Mouse (Mus musculus): ENCODE results near the gene Ccsap. TPM values are rescaled to one million over a fixed set of nuclear protein-coding genes. Genes with fewer than 3 reads are reported as not detected.
A peak's percentile ranks its signal among the peaks of the same experiment; 100 is the strongest.

The Ccsap gene
- polyA plus RNA-seq, 1 experiment from 2014 or later, result 3.8 TPM

- Histone ChIP-seq H3K27me3 (ENCODE audit: control insufficient read depth, insufficient read depth, low read depth, low read length) (0 out of 2 replicates have a peak, but pooled peaks cover 2% of the 10 kb centered on the region), H3K4me2 (ENCODE audit: low read length) (peak overlapping the region; percentile 46), H3K4me3 (ENCODE audit: low read depth, low read length) (peak overlapping the region; percentile 14; the same call in 1 of the 2 replicates), H3K27ac (ENCODE audit: low read length) (peak overlapping the region; percentile 79), H3K36me3 (ENCODE audit: control insufficient read depth, insufficient read depth, low read length) (no peaks in the 10 kb centered on the region), H3K9me3 (replicated peaks; ENCODE audit: control insufficient read depth, low read length, poor library complexity, severe bottlenecking) (no peaks in the 10 kb centered on the region), H3K4me1 (ENCODE audit: control insufficient read depth, insufficient read depth, low read length) (peaks cover 16% of the 10 kb centered on the region), H3K9ac (ENCODE audit: low read depth, low read length) (peak overlapping the region; percentile 52; the same call in 1 of the 2 replicates)
- 4% methylated on average over 12 of the region's 14 CpGs for WGBS
- ATAC-seq, result peak; percentile 89
These were observed 24.9 kb upstream of the Ccsap start for GRCm38 (mm10) chr8:123884721-123885565.

- H3K36me3 ChIP-seq (ENCODE audit: control insufficient read depth, insufficient read depth, low read length), result no peaks in the 10 kb centered on the region
- whole genome bisulfite sequencing, result 82% methylated on average over 4 of the region's 4 CpGs
- H3K27me3 ChIP-seq (ENCODE audit: control insufficient read depth, insufficient read depth, low read depth, low read length), result no peaks in the 10 kb centered on the region
- no peak overlapping the region for H3K27ac ChIP-seq (ENCODE audit: low read length)
- H3K4me3 ChIP-seq (ENCODE audit: low read depth, low read length), result no peak overlapping the region
- no peak overlapping the region for H3K4me2 ChIP-seq (ENCODE audit: low read length)
- H3K4me1 ChIP-seq (ENCODE audit: control insufficient read depth, insufficient read depth, low read length), result peaks cover 16% of the 10 kb centered on the region
- H3K9me3 ChIP-seq (replicated peaks; ENCODE audit: control insufficient read depth, low read length, poor library complexity, severe bottlenecking), result no peaks in the 10 kb centered on the region
- ATAC-seq, result no peak
- H3K9ac ChIP-seq (ENCODE audit: low read depth, low read length), result no peak overlapping the region
These were observed 23.1 kb upstream of the Ccsap start for GRCm38 (mm10) chr8:123883094-123883493.

GRCm38 (mm10) chr8:123882412-123882811, 22.4 kb upstream of the Ccsap start:
- no peaks in the 10 kb centered on the region for H3K9me3 ChIP-seq (replicated peaks; ENCODE audit: control insufficient read depth, low read length, poor library complexity, severe bottlenecking)
- H3K9ac ChIP-seq (ENCODE audit: low read depth, low read length), result no peak overlapping the region
- no peak overlapping the region for H3K4me3 ChIP-seq (ENCODE audit: low read depth, low read length)
- H3K27me3 ChIP-seq (ENCODE audit: control insufficient read depth, insufficient read depth, low read depth, low read length), result no peaks in the 10 kb centered on the region
- 84% methylated on average over 2 of the region's 2 CpGs for WGBS
- H3K4me2 ChIP-seq (ENCODE audit: low read length), result no peak overlapping the region
- H3K27ac ChIP-seq (ENCODE audit: low read length), result no peak overlapping the region
- no peaks in the 10 kb centered on the region for H3K36me3 ChIP-seq (ENCODE audit: control insufficient read depth, insufficient read depth, low read length)
- no peak for ATAC-seq
- peaks cover 16% of the 10 kb centered on the region for H3K4me1 ChIP-seq (ENCODE audit: control insufficient read depth, insufficient read depth, low read length)

- Histone ChIP-seq H3K4me1 (ENCODE audit: control insufficient read depth, insufficient read depth, low read length) (peaks cover 16% of the 10 kb centered on the region), H3K27me3 (ENCODE audit: control insufficient read depth, insufficient read depth, low read depth, low read length) (no peaks in the 10 kb centered on the region), H3K9me3 (replicated peaks; ENCODE audit: control insufficient read depth, low read length, poor library complexity, severe bottlenecking) (no peaks in the 10 kb centered on the region), H3K4me3 (ENCODE audit: low read depth, low read length) (no peak overlapping the region), H3K27ac (ENCODE audit: low read length) (no peak overlapping the region), H3K4me2 (ENCODE audit: low read length) (no peak overlapping the region), H3K36me3 (ENCODE audit: control insufficient read depth, insufficient read depth, low read length) (no peaks in the 10 kb centered on the region), H3K9ac (ENCODE audit: low read depth, low read length) (no peak overlapping the region)
- no peak for ATAC-seq
- WGBS, result 60% methylated on average over 4 of the region's 4 CpGs
These were observed 20.9 kb upstream of the Ccsap start for GRCm38 (mm10) chr8:123880821-123881350.

- H3K9me3 ChIP-seq (replicated peaks; ENCODE audit: control insufficient read depth, low read length, poor library complexity, severe bottlenecking), result no peaks in the 10 kb centered on the region
- ATAC-seq, result no peak
- H3K4me1 ChIP-seq (ENCODE audit: control insufficient read depth, insufficient read depth, low read length), result peaks cover 16% of the 10 kb centered on the region
- H3K4me2 ChIP-seq (ENCODE audit: low read length), result no peak overlapping the region
- no peaks in the 10 kb centered on the region for H3K36me3 ChIP-seq (ENCODE audit: control insufficient read depth, insufficient read depth, low read length)
- H3K27me3 ChIP-seq (ENCODE audit: control insufficient read depth, insufficient read depth, low read depth, low read length), result no peaks in the 10 kb centered on the region
- WGBS, result 70% methylated on average over 10 of the region's 10 CpGs
- H3K27ac ChIP-seq (ENCODE audit: low read length), result no peak overlapping the region
- no peak overlapping the region for H3K9ac ChIP-seq (ENCODE audit: low read depth, low read length)
- no peak overlapping the region for H3K4me3 ChIP-seq (ENCODE audit: low read depth, low read length)
These were observed 20.3 kb upstream of the Ccsap start for GRCm38 (mm10) chr8:123880271-123880670.

GRCm38 (mm10) chr8:123877865-123878264, 17.9 kb upstream of the Ccsap start:
- Histone ChIP-seq H3K36me3 (ENCODE audit: control insufficient read depth, insufficient read depth, low read length) (no peaks in the 10 kb centered on the region), H3K4me3 (ENCODE audit: low read depth, low read length) (no peak overlapping the region), H3K27me3 (ENCODE audit: control insufficient read depth, insufficient read depth, low read depth, low read length) (no peaks in the 10 kb centered on the region), H3K27ac (ENCODE audit: low read length) (no peak overlapping the region), H3K9me3 (replicated peaks; ENCODE audit: control insufficient read depth, low read length, poor library complexity, severe bottlenecking) (no peaks in the 10 kb centered on the region), H3K4me1 (ENCODE audit: control insufficient read depth, insufficient read depth, low read length) (no peaks in the 10 kb centered on the region), H3K4me2 (ENCODE audit: low read length) (no peak overlapping the region), H3K9ac (ENCODE audit: low read depth, low read length) (no peak overlapping the region)
- ATAC-seq, result no peak
- 80% methylated on average over 2 of the region's 2 CpGs for whole genome bisulfite sequencing

DNA sequence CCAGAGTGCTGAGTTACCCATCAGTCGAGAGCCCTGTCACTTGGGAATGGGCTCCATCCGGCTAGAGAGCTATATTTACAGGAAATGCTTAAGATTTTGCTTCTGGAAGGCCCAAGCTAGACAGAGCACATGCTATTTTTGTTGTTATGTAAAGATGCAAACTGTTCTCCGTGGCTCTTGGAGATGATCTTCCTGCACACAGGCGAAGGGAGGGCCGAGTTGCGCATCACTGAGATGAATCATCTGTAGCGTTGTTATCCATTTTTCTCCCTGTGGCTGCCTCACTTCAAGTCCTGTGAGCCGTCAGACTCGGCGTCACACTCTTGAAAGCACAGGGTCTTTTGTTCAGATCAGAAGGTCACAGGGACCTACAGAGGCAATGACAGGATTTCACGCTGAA, 14.3 kb upstream of the Ccsap start:
- no peak for ATAC-seq
- Histone ChIP-seq H3K4me3 (ENCODE audit: low read depth, low read length) (no peak overlapping the region), H3K4me1 (ENCODE audit: control insufficient read depth, insufficient read depth, low read length) (no peaks in the 10 kb centered on the region), H3K9me3 (replicated peaks; ENCODE audit: control insufficient read depth, low read length, poor library complexity, severe bottlenecking) (no peaks in the 10 kb centered on the region), H3K36me3 (ENCODE audit: control insufficient read depth, insufficient read depth, low read length) (no peaks in the 10 kb centered on the region), H3K4me2 (ENCODE audit: low read length) (no peak overlapping the region), H3K27ac (ENCODE audit: low read length) (no peak overlapping the region), H3K27me3 (ENCODE audit: control insufficient read depth, insufficient read depth, low read depth, low read length) (no peaks in the 10 kb centered on the region), H3K9ac (ENCODE audit: low read depth, low read length) (no peak overlapping the region)
- WGBS, result 76% methylated on average over 11 of the region's 11 CpGs

DNA sequence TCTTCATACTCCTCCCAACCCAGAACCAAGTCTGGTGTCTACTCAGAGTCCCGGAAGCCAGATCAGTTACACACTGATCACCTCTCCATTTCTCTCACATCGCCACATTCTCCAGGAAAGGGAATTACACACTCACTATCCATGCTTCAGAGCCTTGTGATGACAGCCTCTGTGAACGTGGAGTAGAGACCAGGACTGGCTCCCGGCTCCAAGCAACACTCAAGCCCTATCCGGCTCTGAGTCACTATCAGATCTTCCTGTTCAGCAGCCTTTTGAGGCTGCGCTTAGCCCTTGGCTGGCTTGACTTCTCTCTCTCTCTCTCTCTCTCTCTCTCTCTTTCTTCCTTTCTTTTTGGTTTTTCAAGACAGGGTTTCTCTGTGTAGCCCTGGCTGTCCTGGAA, 13.4 kb upstream of the Ccsap start:
- Histone ChIP-seq H3K9ac (ENCODE audit: low read depth, low read length) (no peak overlapping the region), H3K4me1 (ENCODE audit: control insufficient read depth, insufficient read depth, low read length) (no peaks in the 10 kb centered on the region), H3K4me2 (ENCODE audit: low read length) (no peak overlapping the region), H3K4me3 (ENCODE audit: low read depth, low read length) (no peak overlapping the region), H3K36me3 (ENCODE audit: control insufficient read depth, insufficient read depth, low read length) (no peaks in the 10 kb centered on the region), H3K27ac (ENCODE audit: low read length) (no peak overlapping the region), H3K27me3 (ENCODE audit: control insufficient read depth, insufficient read depth, low read depth, low read length) (no peaks in the 10 kb centered on the region), H3K9me3 (replicated peaks; ENCODE audit: control insufficient read depth, low read length, poor library complexity, severe bottlenecking) (no peaks in the 10 kb centered on the region)
- WGBS, result 89% methylated on average over 6 of the region's 6 CpGs
- no peak for ATAC-seq

DNA sequence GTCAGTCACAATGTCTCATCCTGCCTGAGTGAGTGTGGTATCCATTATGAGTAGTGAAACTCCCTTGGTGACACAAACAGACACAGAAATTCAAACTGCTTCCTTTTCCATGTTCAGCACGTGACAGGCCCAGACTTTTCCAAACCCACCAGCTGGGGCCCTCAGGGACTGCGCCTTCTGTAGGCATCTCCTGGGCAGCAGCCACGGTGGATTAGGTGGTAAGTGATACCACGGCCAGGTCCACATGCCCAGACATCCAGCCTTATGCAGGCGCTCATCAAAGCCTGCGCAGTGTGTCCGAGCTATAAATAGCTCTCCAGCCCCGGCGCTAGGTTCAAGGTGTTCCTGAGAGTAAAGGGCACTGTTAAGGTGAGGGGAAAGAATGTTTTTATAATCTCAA, 12.0 kb upstream of the Ccsap start:
- Histone ChIP-seq H3K4me2 (ENCODE audit: low read length) (no peak overlapping the region), H3K9ac (ENCODE audit: low read depth, low read length) (no peak overlapping the region), H3K4me3 (ENCODE audit: low read depth, low read length) (no peak overlapping the region), H3K27ac (ENCODE audit: low read length) (no peak overlapping the region), H3K9me3 (replicated peaks; ENCODE audit: control insufficient read depth, low read length, poor library complexity, severe bottlenecking) (no peaks in the 10 kb centered on the region), H3K36me3 (ENCODE audit: control insufficient read depth, insufficient read depth, low read length) (no peaks in the 10 kb centered on the region), H3K4me1 (ENCODE audit: control insufficient read depth, insufficient read depth, low read length) (no peaks in the 10 kb centered on the region), H3K27me3 (ENCODE audit: control insufficient read depth, insufficient read depth, low read depth, low read length) (no peaks in the 10 kb centered on the region)
- no peak for ATAC-seq
- 74% methylated on average over 9 of the region's 9 CpGs for WGBS
